Mouse (Mus musculus) liver, postnatal 0 days (tissue): ENCODE data around the gene Lim2.

Source experiments
- CTCF ChIP-seq: sonication (generic); IDR thresholded peaks from 2 replicates; pipeline ENCODE4 v1.5.1; 2016; ENCODE audit warnings: antibody characterized with exemption, low read depth
- EP300 ChIP-seq: IDR thresholded peaks from 2 replicates; pipeline ENCODE4 v1.6.1; 2016; ENCODE audit warnings: antibody characterized with exemption, low read depth, mild to moderate bottlenecking

GRCm38 (mm10) chr7:43465344-43466098, 38.1 kb downstream of the Lim2 start:
- no peak; the same call in 1 of the 2 replicates for TF ChIP-seq CTCF
- no peak for TF ChIP-seq EP300
